Mouse (Mus musculus): Measurements from ENCODE around the gene Nup107.

GRCm38 (mm10) chr10:117770286-117771130, 22.0 kb downstream of the Nup107 start:
- TF ChIP-seq POLR2A (IDR thresholded peaks at IDR 0.05; ENCODE audit: borderline replicate concordance, insufficient read depth, low read length) (no peak), CTCF (IDR thresholded peaks at IDR 0.05; ENCODE audit: borderline replicate concordance, insufficient read depth, low read depth, low read length) (no peak)

Data from cerebellum, adult 2 months (tissue).